Mouse (Mus musculus) ES-Bruce4 (cell line): Measurements from ENCODE around the gene Arhgap17.

Experiments used
- CTCF ChIP-seq: IDR thresholded peaks from one replicate; pipeline ENCODE4 v1.8.1; 2011; ENCODE audit warnings: low read depth, low read length
- POLR2A ChIP-seq: IDR thresholded peaks from one replicate; pipeline ENCODE4 v1.8.1; 2011; ENCODE audit warnings: low read length; ENCODE audit not compliant: insufficient read depth

DNA sequence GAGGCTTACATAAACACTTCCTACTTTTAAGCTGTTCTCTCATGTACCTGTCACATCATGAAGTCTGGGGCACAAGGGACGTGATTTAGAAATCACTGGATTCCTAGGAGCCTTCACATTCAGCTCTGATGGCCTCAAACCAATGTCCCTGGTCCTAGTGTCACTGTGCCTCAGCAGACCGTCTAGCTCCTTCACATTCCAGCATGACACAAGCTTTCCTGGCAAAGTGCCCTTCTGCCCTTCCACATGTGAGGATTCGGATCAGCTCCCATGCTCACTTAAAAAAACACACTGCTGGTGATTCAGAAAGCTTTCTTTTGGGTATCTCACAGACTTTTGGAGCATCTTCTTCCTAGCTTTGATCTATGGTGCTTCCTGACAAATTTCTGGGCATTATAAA lies 71.5 kb downstream of the Arhgap17 start:
- no peak for TF ChIP-seq POLR2A
- no peak for TF ChIP-seq CTCF
